Mouse (Mus musculus): ENCODE data around the gene Mfrp. TPM values are rescaled to one million over a fixed set of nuclear protein-coding genes. Genes with fewer than 3 reads are reported as not detected.

The Mfrp gene
- polyA plus RNA-seq, 1 experiment from 2014 or later: not detected

DNA sequence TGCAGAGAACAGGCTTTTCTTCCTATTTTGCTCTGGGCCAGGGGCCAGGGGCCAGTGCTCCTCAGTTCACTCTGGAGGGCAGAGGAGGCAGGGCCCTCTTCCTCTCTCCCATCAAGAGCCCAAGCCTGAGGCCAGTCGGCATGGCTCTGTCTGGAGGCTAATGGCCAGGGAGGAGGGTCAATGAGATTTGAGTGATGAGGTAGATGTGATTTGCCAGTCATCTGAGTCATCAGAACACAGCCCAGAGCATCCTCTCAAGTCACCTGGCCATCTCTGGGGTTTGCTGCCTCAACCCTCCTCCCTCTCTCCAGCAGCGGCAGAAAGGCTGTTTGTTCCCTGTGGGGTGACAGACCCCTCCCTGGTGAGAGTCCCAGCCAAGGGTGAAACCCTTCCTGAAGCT lies 31.8 kb downstream of the Mfrp start:
- Histone ChIP-seq H3K9ac (ENCODE audit: low read length) (no peak overlapping the region), H3K27ac (ENCODE audit: low read depth, low read length) (no peak overlapping the region), H3K27me3 (ENCODE audit: control insufficient read depth, insufficient read depth, low read length) (peaks cover 22% of the 10 kb centered on the region), H3K36me3 (ENCODE audit: control insufficient read depth, insufficient read depth, low read length) (no peaks in the 10 kb centered on the region), H3K4me2 (ENCODE audit: low read depth, low read length, severe bottlenecking) (no peak overlapping the region), H3K9me3 (ENCODE audit: control insufficient read depth, low read length) (no peaks in the 10 kb centered on the region), H3K4me1 (replicated peaks; ENCODE audit: control insufficient read depth, insufficient read depth, low read length) (peaks cover 18% of the 10 kb centered on the region), H3K4me3 (ENCODE audit: low read depth, low read length) (no peak overlapping the region)
- DNase-seq (ENCODE audit: low spot score) (no peak), ATAC-seq (replicated peaks; ENCODE audit: low FRiP score) (no peak)
- 24% methylated on average over 2 of the region's 2 CpGs for WGBS

DNA sequence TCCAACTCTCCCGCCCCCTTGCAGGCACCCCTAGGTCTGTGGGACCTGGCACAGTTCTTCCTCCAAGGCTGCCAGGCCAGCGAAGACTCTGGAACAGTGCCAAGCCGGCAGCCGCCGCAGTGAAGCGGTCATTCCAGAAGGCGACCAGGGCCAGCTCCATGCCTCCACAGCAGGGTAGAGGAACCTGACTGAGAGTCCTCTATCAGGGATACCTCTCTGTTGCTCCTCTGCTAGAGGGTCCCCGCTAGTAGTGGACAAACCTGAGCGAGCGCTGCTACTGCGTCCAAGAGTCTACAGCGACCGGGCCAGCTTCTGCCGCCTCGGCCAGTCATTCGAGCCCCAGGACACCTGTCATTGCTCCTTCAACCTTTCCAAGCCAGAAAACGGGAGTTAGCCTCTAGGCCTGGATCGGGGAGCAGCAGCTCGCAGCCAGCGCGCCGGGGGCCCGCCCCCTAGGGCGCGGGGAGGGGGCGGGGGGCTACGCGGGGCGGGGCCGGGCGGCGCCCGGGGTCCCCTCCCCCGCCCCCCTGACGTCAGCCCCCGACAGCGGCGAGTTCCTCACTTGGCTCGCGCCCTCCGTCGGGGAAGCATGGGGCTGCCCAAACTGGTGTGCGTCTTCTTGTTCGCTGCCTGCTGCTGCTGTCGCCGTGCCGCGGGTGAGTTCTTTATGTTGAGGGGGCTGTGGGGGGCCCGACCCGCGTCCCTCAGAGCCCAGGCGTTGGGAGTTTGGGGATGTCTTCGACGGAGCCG lies 32.7 kb downstream of the Mfrp start, which contains the start of gene Mcam:
Gene Mcam (plus strand): TSS at position 369 of the 750 bp plus-strand sequence.
- H3K27me3 ChIP-seq (ENCODE audit: control insufficient read depth, insufficient read depth, low read length): peaks cover 22% of the 10 kb centered on the region
- peak; percentile 38 for ATAC-seq (replicated peaks; ENCODE audit: low FRiP score)
- peak within 1 kb of the TSS; percentile 53 for H3K9ac ChIP-seq (ENCODE audit: low read length)
- WGBS: 2% methylated on average over 54 of the region's 55 CpGs
- H3K27ac ChIP-seq (ENCODE audit: low read depth, low read length): no peak within 1 kb of the TSS
- H3K9me3 ChIP-seq (ENCODE audit: control insufficient read depth, low read length): no peaks in the 10 kb centered on the region
- peak; percentile 77 for DNase-seq (ENCODE audit: low spot score)
- H3K36me3 ChIP-seq (ENCODE audit: control insufficient read depth, insufficient read depth, low read length): no peaks in the 10 kb centered on the region
- peak within 1 kb of the TSS; percentile 70 for H3K4me2 ChIP-seq (ENCODE audit: low read depth, low read length, severe bottlenecking)
- peak within 1 kb of the TSS; percentile 43 for H3K4me3 ChIP-seq (ENCODE audit: low read depth, low read length)
- peaks cover 18% of the 10 kb centered on the region for H3K4me1 ChIP-seq (replicated peaks; ENCODE audit: control insufficient read depth, insufficient read depth, low read length)

DNA sequence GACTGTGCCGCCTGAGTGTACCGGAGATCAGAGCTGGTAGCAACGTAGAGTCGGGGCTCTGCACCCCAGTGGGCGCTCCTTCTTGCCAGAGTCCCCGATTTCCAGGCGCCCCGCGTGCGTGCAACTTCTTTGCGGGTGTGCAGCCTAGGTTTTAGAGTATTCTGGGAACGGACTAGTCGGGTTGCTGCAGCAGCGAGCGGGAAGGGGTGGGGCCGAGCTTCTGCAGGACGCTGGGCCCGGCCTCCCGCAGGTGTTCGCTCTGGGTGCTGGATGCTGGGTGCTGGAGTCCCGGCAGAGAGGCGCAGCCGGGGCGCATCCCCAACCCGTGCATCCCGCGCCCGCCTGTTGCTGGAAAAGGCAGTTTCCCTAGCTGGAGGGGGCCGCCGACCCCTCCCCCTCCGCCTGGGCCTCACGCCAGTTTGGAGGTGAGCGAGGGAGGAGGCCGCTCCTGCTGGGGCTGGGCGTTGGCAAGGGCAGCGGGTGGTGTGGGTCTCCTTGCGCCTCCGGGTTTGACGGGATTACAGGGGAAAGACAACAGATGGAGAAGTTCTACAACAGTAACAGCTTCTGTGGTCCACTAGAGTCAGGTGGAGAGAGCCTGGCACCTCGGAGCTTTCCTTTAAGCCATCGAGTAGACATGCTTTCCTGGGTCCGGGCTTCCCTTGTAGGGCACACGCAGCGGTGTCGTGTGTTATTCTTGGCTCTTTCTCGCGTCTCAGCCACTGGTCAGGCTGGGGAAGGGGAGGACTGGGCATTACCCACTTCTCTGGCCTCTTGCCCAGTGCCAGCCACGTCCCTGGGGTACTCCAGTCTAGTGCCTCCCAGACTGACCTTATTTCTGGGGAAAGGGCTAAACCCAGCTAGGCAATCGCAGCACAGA lies 33.6 kb downstream of the Mfrp start:
- peak overlapping the region; percentile 70 for H3K4me2 ChIP-seq (ENCODE audit: low read depth, low read length, severe bottlenecking)
- H3K36me3 ChIP-seq (ENCODE audit: control insufficient read depth, insufficient read depth, low read length): no peaks in the 10 kb centered on the region
- H3K9me3 ChIP-seq (ENCODE audit: control insufficient read depth, low read length): no peaks in the 10 kb centered on the region
- no peak overlapping the region for H3K27ac ChIP-seq (ENCODE audit: low read depth, low read length)
- H3K27me3 ChIP-seq (ENCODE audit: control insufficient read depth, insufficient read depth, low read length): peaks cover 22% of the 10 kb centered on the region
- H3K9ac ChIP-seq (ENCODE audit: low read length): peak overlapping the region; percentile 53
- WGBS: 3% methylated on average over 45 of the region's 49 CpGs
- peaks cover 16% of the 10 kb centered on the region for H3K4me1 ChIP-seq (replicated peaks; ENCODE audit: control insufficient read depth, insufficient read depth, low read length)
- ATAC-seq (replicated peaks; ENCODE audit: low FRiP score) (peak; percentile 18; the same call in 1 of the 2 replicates), DNase-seq (ENCODE audit: low spot score) (no peak)
- peak overlapping the region; percentile 43 for H3K4me3 ChIP-seq (ENCODE audit: low read depth, low read length)

DNA sequence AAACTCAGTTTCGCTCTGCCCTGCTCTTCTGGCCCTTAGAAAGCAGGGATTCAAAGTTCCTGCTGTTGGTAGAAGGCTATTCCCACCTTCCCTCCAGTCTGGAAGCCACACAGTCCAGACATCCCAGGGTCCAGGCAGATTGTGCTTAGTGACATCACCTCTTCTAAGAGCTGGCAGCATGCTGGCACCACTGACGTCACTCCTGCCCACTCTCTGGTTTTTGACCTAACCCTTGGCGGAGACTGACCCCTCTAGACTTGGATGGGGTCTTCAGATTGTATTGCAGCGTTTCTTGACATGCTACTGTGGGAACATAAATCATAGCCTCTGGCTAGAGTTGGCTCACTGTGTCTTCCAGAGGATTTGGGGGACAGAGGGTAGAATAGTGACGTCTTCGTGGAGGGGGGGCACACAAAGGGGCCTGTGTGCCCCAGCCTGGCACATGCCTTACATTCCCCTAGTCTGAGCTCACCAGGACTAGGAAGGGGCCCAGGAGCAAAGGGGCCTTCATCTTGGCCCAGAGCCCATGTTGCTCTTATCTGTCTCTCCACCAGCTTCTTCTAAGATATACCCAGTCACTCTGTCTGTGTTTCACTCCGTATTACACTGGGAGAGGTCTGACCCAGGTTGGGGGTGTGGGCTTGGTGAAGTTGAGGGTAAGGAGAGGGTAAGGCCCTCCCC lies 34.3 kb downstream of the Mfrp start:
- DNase-seq (ENCODE audit: low spot score) (no peak), ATAC-seq (replicated peaks; ENCODE audit: low FRiP score) (no peak)
- Histone ChIP-seq H3K27me3 (ENCODE audit: control insufficient read depth, insufficient read depth, low read length) (peaks cover 22% of the 10 kb centered on the region), H3K4me3 (ENCODE audit: low read depth, low read length) (peak overlapping the region; percentile 43), H3K9me3 (ENCODE audit: control insufficient read depth, low read length) (no peaks in the 10 kb centered on the region), H3K27ac (ENCODE audit: low read depth, low read length) (no peak overlapping the region), H3K4me2 (ENCODE audit: low read depth, low read length, severe bottlenecking) (peak overlapping the region; percentile 70; the same call in 1 of the 2 replicates), H3K9ac (ENCODE audit: low read length) (no peak overlapping the region), H3K36me3 (ENCODE audit: control insufficient read depth, insufficient read depth, low read length) (no peaks in the 10 kb centered on the region), H3K4me1 (replicated peaks; ENCODE audit: control insufficient read depth, insufficient read depth, low read length) (peaks cover 11% of the 10 kb centered on the region)
- 67% methylated on average over 7 of the region's 7 CpGs for WGBS

DNA sequence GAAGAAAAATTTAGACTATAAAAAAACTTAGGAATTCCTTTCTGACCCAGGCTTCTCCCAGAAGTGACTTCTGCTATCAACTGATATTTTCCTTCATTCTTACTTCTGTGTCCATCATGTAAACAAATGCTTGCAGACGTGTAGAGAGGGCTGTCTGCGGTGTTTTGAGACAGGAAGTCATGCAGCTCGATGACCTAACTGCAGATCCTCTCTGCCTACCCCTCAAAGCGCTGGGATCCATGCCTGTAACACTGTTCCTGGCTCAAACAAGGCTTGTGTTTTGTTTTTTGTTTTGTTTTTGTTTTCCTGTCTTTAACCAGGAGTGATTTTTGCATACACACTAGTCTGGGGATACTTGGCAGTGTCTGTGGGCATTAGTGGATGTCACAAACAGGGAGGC lies 36.3 kb downstream of the Mfrp start:
- H3K36me3 ChIP-seq (ENCODE audit: control insufficient read depth, insufficient read depth, low read length): no peaks in the 10 kb centered on the region
- H3K27ac ChIP-seq (ENCODE audit: low read depth, low read length): no peak overlapping the region
- ATAC-seq (replicated peaks; ENCODE audit: low FRiP score) (no peak), DNase-seq (ENCODE audit: low spot score) (no peak)
- peaks cover 22% of the 10 kb centered on the region for H3K27me3 ChIP-seq (ENCODE audit: control insufficient read depth, insufficient read depth, low read length)
- H3K4me2 ChIP-seq (ENCODE audit: low read depth, low read length, severe bottlenecking): no peak overlapping the region
- WGBS: 85% methylated on average over 4 of the region's 4 CpGs
- H3K9ac ChIP-seq (ENCODE audit: low read length): no peak overlapping the region
- peaks cover 11% of the 10 kb centered on the region for H3K4me1 ChIP-seq (replicated peaks; ENCODE audit: control insufficient read depth, insufficient read depth, low read length)
- H3K9me3 ChIP-seq (ENCODE audit: control insufficient read depth, low read length): no peaks in the 10 kb centered on the region
- no peak overlapping the region for H3K4me3 ChIP-seq (ENCODE audit: low read depth, low read length)

DNA sequence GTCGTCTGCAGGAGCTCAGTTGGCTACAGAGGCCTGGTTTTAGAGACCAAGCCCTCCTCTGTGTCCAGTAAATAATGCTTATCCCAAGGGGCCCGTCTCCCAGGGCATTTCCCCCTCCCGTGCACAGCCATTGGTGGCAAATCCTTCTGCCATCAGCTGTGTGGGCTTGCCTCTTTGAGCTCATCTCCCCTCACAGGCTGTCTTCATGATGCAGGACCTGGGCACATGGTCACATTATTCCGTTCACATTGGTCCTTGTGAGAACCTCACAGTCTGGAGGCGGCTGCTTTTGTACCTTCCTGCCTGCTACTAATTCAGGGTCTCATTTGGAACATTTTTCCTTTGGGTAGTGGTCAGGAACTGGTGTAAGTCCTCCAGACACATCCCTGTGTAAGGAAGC lies 40.4 kb downstream of the Mfrp start:
- Histone ChIP-seq H3K27me3 (ENCODE audit: control insufficient read depth, insufficient read depth, low read length) (no peaks in the 10 kb centered on the region), H3K4me3 (ENCODE audit: low read depth, low read length) (no peak overlapping the region), H3K9ac (ENCODE audit: low read length) (no peak overlapping the region), H3K4me1 (replicated peaks; ENCODE audit: control insufficient read depth, insufficient read depth, low read length) (no peaks in the 10 kb centered on the region), H3K4me2 (ENCODE audit: low read depth, low read length, severe bottlenecking) (no peak overlapping the region), H3K9me3 (ENCODE audit: control insufficient read depth, low read length) (no peaks in the 10 kb centered on the region), H3K27ac (ENCODE audit: low read depth, low read length) (no peak overlapping the region), H3K36me3 (ENCODE audit: control insufficient read depth, insufficient read depth, low read length) (no peaks in the 10 kb centered on the region)
- no peak for ATAC-seq (replicated peaks; ENCODE audit: low FRiP score)
- no peak for DNase-seq (ENCODE audit: low spot score)
- WGBS: 63% methylated on average over 5 of the region's 5 CpGs

DNA sequence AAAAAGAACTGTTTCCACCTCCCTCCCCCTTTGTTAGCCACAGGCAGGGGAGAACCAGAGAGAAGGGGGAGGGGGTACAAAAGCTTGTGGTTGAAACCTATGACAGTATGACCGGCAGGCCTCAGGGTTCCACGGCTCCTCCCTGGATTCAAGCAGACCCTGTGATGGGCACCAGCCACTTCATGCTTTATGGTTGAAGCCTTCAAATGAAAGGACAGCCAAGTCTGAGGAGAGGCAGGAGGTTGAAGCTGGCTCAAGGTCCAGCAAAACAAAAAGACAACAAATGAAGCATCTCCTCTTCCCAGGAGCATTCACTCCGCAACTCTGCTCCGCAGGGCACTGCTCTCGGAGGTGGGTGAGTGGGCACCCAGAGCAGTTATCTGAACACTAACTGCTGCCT lies 41.9 kb downstream of the Mfrp start:
- Histone ChIP-seq H3K4me3 (ENCODE audit: low read depth, low read length) (no peak overlapping the region), H3K9ac (ENCODE audit: low read length) (no peak overlapping the region), H3K27ac (ENCODE audit: low read depth, low read length) (no peak overlapping the region), H3K4me1 (replicated peaks; ENCODE audit: control insufficient read depth, insufficient read depth, low read length) (no peaks in the 10 kb centered on the region), H3K27me3 (ENCODE audit: control insufficient read depth, insufficient read depth, low read length) (no peaks in the 10 kb centered on the region), H3K36me3 (ENCODE audit: control insufficient read depth, insufficient read depth, low read length) (no peaks in the 10 kb centered on the region), H3K4me2 (ENCODE audit: low read depth, low read length, severe bottlenecking) (no peak overlapping the region), H3K9me3 (ENCODE audit: control insufficient read depth, low read length) (no peaks in the 10 kb centered on the region)
- no peak for ATAC-seq (replicated peaks; ENCODE audit: low FRiP score)
- 74% methylated on average over 5 of the region's 5 CpGs for WGBS
- no peak for DNase-seq (ENCODE audit: low spot score)

DNA sequence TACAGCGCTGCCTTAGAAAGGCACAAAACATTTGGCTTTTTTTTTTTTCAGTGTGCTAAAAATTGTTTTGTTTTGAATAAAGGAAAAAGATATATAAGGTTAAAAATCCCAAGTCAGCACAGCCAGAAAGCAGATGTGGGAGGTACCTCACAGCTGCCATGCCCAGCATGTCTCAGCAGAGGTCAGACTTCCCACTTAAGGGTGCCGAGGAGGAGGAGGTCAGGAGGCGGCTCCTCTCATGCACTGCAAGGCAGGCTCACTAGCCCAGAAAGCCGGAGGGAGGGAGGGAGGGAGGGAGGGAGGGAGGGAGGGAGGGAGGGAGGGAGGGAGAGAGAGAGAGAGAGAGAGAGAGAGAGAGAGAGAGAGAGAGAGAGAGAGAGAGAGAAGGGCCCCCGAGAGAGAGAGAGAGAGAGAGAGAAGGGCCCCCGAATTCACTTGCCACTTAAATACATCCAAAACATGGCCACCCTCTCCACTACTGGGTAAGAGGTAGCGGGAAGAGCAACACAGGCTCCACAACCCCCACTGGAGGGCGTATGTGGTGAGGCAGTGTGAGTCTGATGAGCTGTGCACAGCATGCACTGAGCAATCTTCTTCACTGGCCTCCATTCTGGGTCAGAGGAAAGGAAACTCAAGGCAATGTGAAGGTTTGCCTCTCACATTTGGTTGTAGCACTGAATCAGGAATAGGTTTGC lies 42.6 kb downstream of the Mfrp start:
- no peak overlapping the region for H3K9ac ChIP-seq (ENCODE audit: low read length)
- H3K9me3 ChIP-seq (ENCODE audit: control insufficient read depth, low read length): no peaks in the 10 kb centered on the region
- no peaks in the 10 kb centered on the region for H3K4me1 ChIP-seq (replicated peaks; ENCODE audit: control insufficient read depth, insufficient read depth, low read length)
- H3K27ac ChIP-seq (ENCODE audit: low read depth, low read length): no peak overlapping the region
- H3K4me3 ChIP-seq (ENCODE audit: low read depth, low read length): no peak overlapping the region
- H3K36me3 ChIP-seq (ENCODE audit: control insufficient read depth, insufficient read depth, low read length): no peaks in the 10 kb centered on the region
- H3K27me3 ChIP-seq (ENCODE audit: control insufficient read depth, insufficient read depth, low read length): no peaks in the 10 kb centered on the region
- ATAC-seq (replicated peaks; ENCODE audit: low FRiP score): no peak
- no peak for DNase-seq (ENCODE audit: low spot score)
- WGBS: 31% methylated on average over 6 of the region's 8 CpGs
- no peak overlapping the region for H3K4me2 ChIP-seq (ENCODE audit: low read depth, low read length, severe bottlenecking)

Measured in forebrain, embryonic 11.5 days (tissue).